Comparison of ENCODE assay signal across 20 mouse cellular contexts in the genomic region with DNA sequence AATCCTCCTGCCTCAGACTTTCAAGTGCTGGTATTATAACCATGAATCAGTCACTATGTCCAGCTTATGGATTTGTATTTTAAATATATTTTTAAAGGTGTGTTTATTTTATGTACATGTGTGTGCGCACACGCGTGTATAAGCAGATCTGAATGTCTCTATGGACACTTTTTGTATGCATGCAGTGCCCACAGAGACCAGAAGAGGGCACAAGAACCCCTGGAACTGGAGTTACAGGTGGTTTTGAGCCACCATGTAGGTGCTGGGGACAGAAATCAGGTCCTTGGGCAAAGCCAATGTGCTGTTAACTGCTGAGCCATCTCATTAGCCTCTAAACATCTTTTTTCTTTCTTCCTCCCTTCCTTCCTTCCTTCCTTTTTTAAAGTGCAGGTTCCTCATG.
DNase-seq lines count a peak whose midpoint lies in the region; ATAC-seq and TF ChIP-seq lines count a peak whose summit lies in the region.
"Had no signal": no experiment of that assay in that cellular context is flagged by ENCODE, and none has a peak within 500 bp of the region (broad histone marks: within the 10 kb centered on the region; RNA-seq: fewer than 3 reads in every experiment).

No protein-coding gene starts in this region.

- no peak overlapping the region for H3K27ac ChIP-seq in forebrain, postnatal 0 days (ENCODE audit: low read depth, low read length)
- no peak overlapping the region for H3K27ac ChIP-seq in forebrain, embryonic 15.5 days (replicated peaks)
- H3K27ac ChIP-seq in left cerebral cortex, adult 2 months: no peak overlapping the region
- H3K27ac ChIP-seq in forebrain, embryonic 12.5 days: no peak overlapping the region
- H3K27ac ChIP-seq: embryonic facial prominence, embryonic 10.5 days; hindbrain, embryonic 12.5 days; kidney, embryonic 15.5 days; liver, embryonic 13.5 days had no signal

- H3K4me1 ChIP-seq in forebrain, postnatal 0 days (ENCODE audit: insufficient read depth): no peaks in the 10 kb centered on the region
- H3K4me1 ChIP-seq in forebrain, embryonic 15.5 days: peaks cover 13% of the 10 kb centered on the region; the same call in 1 of the 2 replicates
- H3K4me1 ChIP-seq in forebrain, embryonic 12.5 days: peaks cover 13% of the 10 kb centered on the region

- WGBS in forebrain, postnatal 0 days: 81% methylated on average over 3 of the region's 3 CpGs
- WGBS in forebrain, embryonic 15.5 days: 82% methylated on average over 3 of the region's 3 CpGs
- 78% methylated on average over 3 of the region's 3 CpGs for WGBS in forebrain, embryonic 12.5 days

- no peaks in the 10 kb centered on the region for H3K36me3 ChIP-seq in forebrain, postnatal 0 days (ENCODE audit: insufficient read depth)
- H3K36me3 ChIP-seq in forebrain, embryonic 15.5 days: no peaks in the 10 kb centered on the region
- no peaks in the 10 kb centered on the region for H3K36me3 ChIP-seq in forebrain, embryonic 12.5 days (replicated peaks)
- H3K36me3 ChIP-seq: embryonic facial prominence, embryonic 10.5 days; heart, embryonic 12.5 days; hindbrain, embryonic 12.5 days; kidney, embryonic 15.5 days; liver, embryonic 13.5 days had no signal

- no peak overlapping the region for H3K4me2 ChIP-seq in forebrain, postnatal 0 days (ENCODE audit: low read depth)
- H3K4me2 ChIP-seq in forebrain, embryonic 15.5 days (replicated peaks): no peak overlapping the region
- no peak overlapping the region for H3K4me2 ChIP-seq in forebrain, embryonic 12.5 days
- H3K4me2 ChIP-seq: heart, embryonic 12.5 days; hindbrain, embryonic 12.5 days; kidney, embryonic 15.5 days; liver, embryonic 13.5 days had no signal

- CTCF ChIA-PET in Patski (lab: Charles Lee): interaction anchor here (1.3 kb wide), 1 partner anchor 253 kb away, joined by 3 read pairs; no protein-coding TSS in a partner anchor

- in situ Hi-C loops in Patski (cut with MboI; ENCODE audit: low pct_unique_long_range_greater_than_20kb): no loop called here

- no peak for ATAC-seq in forebrain, postnatal 0 days
- ATAC-seq in forebrain, embryonic 15.5 days (replicated peaks): no peak
- no peak for ATAC-seq in Patski
- ATAC-seq in forebrain, embryonic 12.5 days (ENCODE audit: low FRiP score): no peak
- ATAC-seq: forebrain, embryonic 14.5 days; intestine, embryonic 16.5 days had no signal

- DNase-seq in forebrain, postnatal 0 days: no peak
- no peak for DNase-seq in left cerebral cortex, adult 2 months (ENCODE audit: extremely low spot score in 1 of 2, low spot score in 2 of 2)
- DNase-seq in left cerebral cortex, postnatal 14 days (ENCODE audit: low spot score in 2 of 2): no peak
- DNase-seq in A20 (ENCODE audit: low read depth, low spot score) (peak; percentile 33), Patski (ENCODE audit: low read depth, low spot score) (no peak)
- DNase-seq in adrenal gland, adult 8-10 months: no peak
- DNase-seq: cerebellum, adult 9-10 months; heart, postnatal 14 days; liver, embryonic 13.5 days; midbrain, embryonic 14.5 days; right cerebral cortex, postnatal 25 days had no signal

- H3K9ac ChIP-seq in forebrain, postnatal 0 days: no peak overlapping the region
- H3K9ac ChIP-seq in forebrain, embryonic 15.5 days (replicated peaks): no peak overlapping the region
- no peak overlapping the region for H3K9ac ChIP-seq in forebrain, embryonic 12.5 days
- H3K9ac ChIP-seq: heart, embryonic 12.5 days; hindbrain, embryonic 12.5 days; kidney, embryonic 15.5 days; liver, embryonic 13.5 days had no signal

- POLR2A ChIA-PET in Patski (lab: Charles Lee): no interaction called here

- H3K4me3 ChIP-seq in forebrain, postnatal 0 days (ENCODE audit: low read depth, low read length): no peak overlapping the region
- H3K4me3 ChIP-seq in forebrain, embryonic 15.5 days: no peak overlapping the region
- H3K4me3 ChIP-seq in left cerebral cortex, adult 2 months: no peak overlapping the region
- H3K4me3 ChIP-seq in forebrain, embryonic 12.5 days (replicated peaks): no peak overlapping the region
- H3K4me3 ChIP-seq: embryonic facial prominence, embryonic 10.5 days; heart, embryonic 12.5 days; hindbrain, embryonic 12.5 days; kidney, embryonic 15.5 days; liver, embryonic 13.5 days; megakaryocyte, embryonic 14.5 days had no signal

- peak; percentile 48 for TF ChIP-seq CTCF in forebrain, postnatal 0 days (IDR thresholded peaks at IDR 0.05; ENCODE audit: low read depth)
- TF ChIP-seq CTCF in left cerebral cortex, adult 2 months (IDR thresholded peaks at IDR 0.05): peak; percentile 36
- peak; percentile 54 for TF ChIP-seq CTCF in Patski (IDR thresholded peaks at IDR 0.05)

- intact Hi-C loops in left cerebral cortex, adult 2 months (cut with DNase I): no loop called here
- intact Hi-C loops in left cerebral cortex, postnatal 14 days (cut with DNase I): loop anchor here (10.0 kb wide), 1 partner anchor 57 kb away; no protein-coding TSS in a partner anchor

- H3K9me3 ChIP-seq in forebrain, postnatal 0 days (ENCODE audit: low read length): no peaks in the 10 kb centered on the region
- no peaks in the 10 kb centered on the region for H3K9me3 ChIP-seq in forebrain, embryonic 15.5 days
- H3K9me3 ChIP-seq in forebrain, embryonic 12.5 days: no peaks in the 10 kb centered on the region
- H3K9me3 ChIP-seq: hindbrain, embryonic 12.5 days; kidney, embryonic 15.5 days had no signal

- H3K27me3 ChIP-seq in forebrain, postnatal 0 days (ENCODE audit: insufficient read depth, low read length): peaks cover 10% of the 10 kb centered on the region
- peaks cover 8% of the 10 kb centered on the region for H3K27me3 ChIP-seq in forebrain, embryonic 15.5 days
- peaks cover 15% of the 10 kb centered on the region for H3K27me3 ChIP-seq in Patski
- H3K27me3 ChIP-seq in forebrain, embryonic 12.5 days: peaks cover 20% of the 10 kb centered on the region
